Mouse (Mus musculus) CH12.LX (cell line): ENCODE results near the gene Plxna2. TPM values are rescaled to one million over a fixed set of nuclear protein-coding genes. Genes with fewer than 3 reads are reported as not detected.

Source experiments
- DNase-seq: peaks from one replicate; pipeline ENCODE4 v3.0.0-alpha.2; 2013; ENCODE audit errors: extremely low read depth
- H3K27ac ChIP-seq: 2 replicates; pipeline ENCODE4 v1.5.1; 2012; ENCODE audit warnings: low read depth, mild to moderate bottlenecking, control low read depth, moderate library complexity; ENCODE audit not compliant: insufficient read depth
- H3K27me3 ChIP-seq: replicated peaks from 2 replicates; pipeline ENCODE3; 2012; ENCODE audit warnings: inconsistent platforms
- H3K36me3 ChIP-seq, 2 experiments: replicated peaks in 1 of 2; 2 replicates each; pipeline versions ENCODE3 to v1.6.1; 2012; ENCODE audit warnings: inconsistent platforms in 1 of 2, low read length in 1 of 2, mild to moderate bottlenecking in 1 of 2, mixed read lengths in 1 of 2, moderate library complexity in 1 of 2; ENCODE audit not compliant: control insufficient read depth in 1 of 2, insufficient read depth in 1 of 2
- H3K4me1 ChIP-seq, 2 experiments: 2 replicates each; pipeline ENCODE4 v1.6.1; 2012; ENCODE audit warnings: inconsistent platforms in 1 of 2, moderate library complexity in 1 of 2; ENCODE audit not compliant: insufficient read depth in 2 of 2, control insufficient read depth in 1 of 2
- H3K4me2 ChIP-seq: 2 replicates; pipeline ENCODE4 v1.6.1; 2012; ENCODE audit warnings: low read depth, mild to moderate bottlenecking, control low read depth; ENCODE audit not compliant: poor library complexity, insufficient read depth, severe bottlenecking
- H3K4me3 ChIP-seq, 3 experiments: fragments of 150-350 bp in 1 of 3; sonication (generic) in 1 of 3; replicated peaks in 1 of 3; 2 replicates each; pipeline versions ENCODE3 to v1.5.1; 2011 to 2012; ENCODE audit warnings: low read depth in 2 of 3, low read length in 2 of 3, mild to moderate bottlenecking in 2 of 3, moderate library complexity in 2 of 3, control low read depth in 1 of 3, improper control_type of control experiment in 1 of 3, inconsistent platforms in 1 of 3, mixed read lengths in 1 of 3; ENCODE audit not compliant: poor library complexity in 1 of 3
- H3K79me2 ChIP-seq: replicated peaks from 2 replicates; pipeline ENCODE4 v1.6.1; 2012; ENCODE audit warnings: mild to moderate bottlenecking, moderate library complexity; ENCODE audit not compliant: control insufficient read depth, poor library complexity, insufficient read depth, severe bottlenecking; ENCODE audit errors: extremely low read depth
- H3K9ac ChIP-seq: 2 replicates; pipeline ENCODE4 v1.6.1; 2012; ENCODE audit warnings: low read depth, mild to moderate bottlenecking, control low read depth, moderate library complexity; ENCODE audit not compliant: insufficient read depth
- H3K9me3 ChIP-seq: replicated peaks from 2 replicates; pipeline ENCODE3; 2012; ENCODE audit warnings: low read length, inconsistent platforms, mixed read lengths
- BHLHE40 ChIP-seq: IDR thresholded peaks from 2 replicates; pipeline ENCODE4 v1.6.1; 2011; ENCODE audit warnings: mild to moderate bottlenecking, low read depth, low read length, improper control_type of control experiment
- CHD1 ChIP-seq: IDR thresholded peaks from 2 replicates; pipeline ENCODE4 v1.6.1; 2012; ENCODE audit warnings: low read depth, low read length, improper control_type of control experiment, inconsistent platforms
- CHD2 ChIP-seq: IDR thresholded peaks from 2 replicates; pipeline ENCODE4 v1.6.1; 2011; ENCODE audit warnings: low read length, improper control_type of control experiment
- CTCF ChIP-seq, 2 experiments: IDR thresholded peaks in 1 of 2; conservative IDR thresholded peaks in 1 of 2; 2 replicates each; pipeline ENCODE4 v1.5.1; 2011 to 2012; ENCODE audit warnings: low read depth in 2 of 2, low read length in 2 of 2, improper control_type of control experiment in 1 of 2, inconsistent platforms in 1 of 2, mild to moderate bottlenecking in 1 of 2, moderate library complexity in 1 of 2
- E2F4 ChIP-seq: IDR thresholded peaks from 2 replicates; pipeline ENCODE4 v1.6.1; 2011; ENCODE audit warnings: low read depth, low read length, improper control_type of control experiment; ENCODE audit not compliant: insufficient replicate concordance
- EP300 ChIP-seq: IDR thresholded peaks from 2 replicates; pipeline ENCODE4 v1.6.1; 2011; ENCODE audit warnings: low read length, improper control_type of control experiment
- ETS1 ChIP-seq: conservative IDR thresholded peaks from 2 replicates; pipeline ENCODE4 v1.6.1; 2012; ENCODE audit warnings: low read depth, mild to moderate bottlenecking, inconsistent platforms, low read length, improper control_type of control experiment, moderate library complexity
- GABPA ChIP-seq: IDR thresholded peaks from 2 replicates; pipeline ENCODE4 v1.6.1; 2012; ENCODE audit warnings: low read depth, low read length, improper control_type of control experiment, inconsistent platforms; ENCODE audit not compliant: insufficient replicate concordance
- HCFC1 ChIP-seq: IDR thresholded peaks from 2 replicates; pipeline ENCODE4 v1.6.1; 2012; ENCODE audit warnings: low read depth, mild to moderate bottlenecking, inconsistent platforms, low read length, improper control_type of control experiment
- IRF4 ChIP-seq: IDR thresholded peaks from 2 replicates; pipeline ENCODE4 v1.6.1; 2014; ENCODE audit warnings: low read depth, mild to moderate bottlenecking, inconsistent platforms, low read length, improper control_type of control experiment
- KAT2A ChIP-seq: IDR thresholded peaks from 2 replicates; pipeline ENCODE4 v1.6.1; 2012; ENCODE audit warnings: low read length, improper control_type of control experiment, inconsistent platforms; ENCODE audit not compliant: insufficient replicate concordance
- MAFK ChIP-seq: IDR thresholded peaks from 2 replicates; pipeline ENCODE4 v1.6.1; 2011; ENCODE audit warnings: low read length, improper control_type of control experiment; ENCODE audit not compliant: insufficient replicate concordance
- MAX ChIP-seq: IDR thresholded peaks from 2 replicates; pipeline ENCODE4 v1.6.1; 2011; ENCODE audit warnings: low read length, improper control_type of control experiment
- MAZ ChIP-seq: IDR thresholded peaks from 2 replicates; pipeline ENCODE4 v1.6.1; 2012; ENCODE audit warnings: low read depth, mild to moderate bottlenecking, inconsistent platforms, low read length, improper control_type of control experiment, moderate library complexity
- MEF2A ChIP-seq: IDR thresholded peaks from 2 replicates; pipeline ENCODE4 v1.6.1; 2014; ENCODE audit warnings: low read depth, mild to moderate bottlenecking, inconsistent platforms, low read length, improper control_type of control experiment, borderline replicate concordance
- MYC ChIP-seq: IDR thresholded peaks from 2 replicates; pipeline ENCODE4 v1.6.1; 2011; ENCODE audit warnings: low read depth, mild to moderate bottlenecking, improper control_type of control experiment, low read length
- POLR2A ChIP-seq: IDR thresholded peaks from 2 replicates; pipeline ENCODE4 v1.6.1; 2011; ENCODE audit warnings: low read depth, mild to moderate bottlenecking, improper control_type of control experiment, low read length
- POLR2AphosphoS2 ChIP-seq: IDR thresholded peaks from 2 replicates; pipeline ENCODE4 v1.6.1; 2011; ENCODE audit warnings: low read depth, low read length, improper control_type of control experiment
- RAD21 ChIP-seq: IDR thresholded peaks from 2 replicates; pipeline ENCODE4 v1.6.1; 2011; ENCODE audit warnings: low read depth, mild to moderate bottlenecking, low read length, improper control_type of control experiment, moderate library complexity
- RCOR1 ChIP-seq: conservative IDR thresholded peaks from 2 replicates; pipeline ENCODE4 v1.6.1; 2012; ENCODE audit warnings: low read depth, mild to moderate bottlenecking, inconsistent platforms, low read length, improper control_type of control experiment
- SMC3 ChIP-seq: IDR thresholded peaks from 2 replicates; pipeline ENCODE4 v1.6.1; 2011; ENCODE audit warnings: low read depth, low read length, improper control_type of control experiment
- TBP ChIP-seq: conservative IDR thresholded peaks from 2 replicates; pipeline ENCODE4 v1.6.1; 2011; ENCODE audit warnings: low read depth, low read length, improper control_type of control experiment
- TCF12 ChIP-seq: IDR thresholded peaks from 2 replicates; pipeline ENCODE4 v1.6.1; 2014; ENCODE audit warnings: low read depth, mild to moderate bottlenecking, inconsistent platforms, low read length, improper control_type of control experiment
- USF1 ChIP-seq: IDR thresholded peaks from 2 replicates; pipeline ENCODE4 v1.6.1; 2014; ENCODE audit warnings: low read depth, mild to moderate bottlenecking, inconsistent platforms, low read length, improper control_type of control experiment
- USF2 ChIP-seq: conservative IDR thresholded peaks from 2 replicates; pipeline ENCODE4 v1.6.1; 2011; ENCODE audit warnings: low read depth, low read length, improper control_type of control experiment
- ZKSCAN1 ChIP-seq: IDR thresholded peaks from 2 replicates; pipeline ENCODE4 v1.6.1; 2012; ENCODE audit warnings: low read depth, inconsistent platforms, low read length, improper control_type of control experiment, borderline replicate concordance
- dilution Hi-C: fragments of 300-500 bp; cut with MboI; formaldehyde crosslinking; loops from 2 replicates; pipeline ENCODE4 v1.14.3; 2020; ENCODE audit warnings: low sequenced_read_pairs; ENCODE audit not compliant: extremely low pct_unique_long_range_greater_than_20kb, extremely low pct_ligation_motif_present
- in situ Hi-C: fragments of 300-500 bp; cut with MboI; formaldehyde crosslinking; loops from 3 replicates; pipeline ENCODE4 v1.14.3; 2019; ENCODE audit warnings: low sequenced_read_pairs, low pct_ligation_motif_present, low pct_unique_long_range_greater_than_20kb, mixed read lengths
- polyA plus RNA-seq: library from polyadenylated mRNA; unstranded; fragments of >175 nt; gene quantifications from 2 replicates; pipeline ENCODE4 v1.2.1, GENCODE M21; 2012; ENCODE audit warnings: low read depth; ENCODE audit not compliant: insufficient read length
- total RNA-seq, 2 experiments: library from RNA; depleted of rRNA; stranded (reverse); fragments of 300-350 nt in 1 of 2; fragments of >200 nt in 1 of 2; gene quantifications; 2 replicates each; pipeline ENCODE4 v1.2.3; 2012 to 2014

Plxna2 gene
- total and polyA plus RNA-seq, 3 experiments = 0.04 to 0.05 (median 0.04) TPM

GRCm38 (mm10) chr1:194780794-194781390 is 162.9 kb downstream of the Plxna2 start:
- in situ Hi-C loops (no loop called here), dilution Hi-C loops (no loop called here)
- no peak for DNase-seq

GRCm38 (mm10) chr1:194781556-194781955 is 163.5 kb downstream of the Plxna2 start:
- Histone ChIP-seq H3K4me2 (no peak overlapping the region), H3K9ac (no peak overlapping the region), H3K36me3 (no peaks in the 10 kb centered on the region), H3K79me2 (no peaks in the 10 kb centered on the region), H3K27ac (no peak overlapping the region), H3K9me3 (no peaks in the 10 kb centered on the region), H3K27me3 (no peaks in the 10 kb centered on the region), H3K4me1 (peaks cover 6 to 41% of the 10 kb centered on the region in 2 experiments), H3K4me3 (no peak overlapping the region)
- dilution Hi-C loops (no loop called here), in situ Hi-C loops (no loop called here)
- no peak for DNase-seq
- TF ChIP-seq CHD2 (no peak), KAT2A (no peak), BHLHE40 (no peak), CHD1 (no peak), USF2 (no peak), SMC3 (no peak), MEF2A (no peak)

More at GRCm38 (mm10) chr1:194780794-194781390, 162.9 kb downstream of the Plxna2 start:
- Histone ChIP-seq H3K27ac (no peak overlapping the region), H3K27me3 (no peaks in the 10 kb centered on the region), H3K4me3 (no peak overlapping the region), H3K4me2 (no peak overlapping the region), H3K36me3 (no peaks in the 10 kb centered on the region), H3K79me2 (no peaks in the 10 kb centered on the region), H3K9me3 (no peaks in the 10 kb centered on the region), H3K9ac (no peak overlapping the region), H3K4me1 (peaks cover 7 to 47% of the 10 kb centered on the region in 2 experiments)
- TF ChIP-seq KAT2A (no peak), MYC (no peak), POLR2AphosphoS2 (no peak), RAD21 (no peak), MAFK (no peak), E2F4 (no peak), POLR2A (no peak), IRF4 (no peak), HCFC1 (no peak), SMC3 (no peak), CHD2 (no peak), MEF2A (no peak)

GRCm38 (mm10) chr1:194782325-194782724 is 164.3 kb downstream of the Plxna2 start:
- in situ Hi-C loops (no loop called here), dilution Hi-C loops (no loop called here)
- Histone ChIP-seq H3K4me2 (no peak overlapping the region), H3K4me1 (peaks cover 6 to 33% of the 10 kb centered on the region in 2 experiments), H3K36me3 (no peaks in the 10 kb centered on the region), H3K9ac (no peak overlapping the region), H3K9me3 (no peaks in the 10 kb centered on the region), H3K27me3 (no peaks in the 10 kb centered on the region), H3K79me2 (no peaks in the 10 kb centered on the region), H3K4me3 (no peak overlapping the region), H3K27ac (no peak overlapping the region)
- DNase-seq = no peak
- no peak for TF ChIP-seq TCF12
- no peak for TF ChIP-seq RCOR1
- no peak for TF ChIP-seq TBP
- no peak for TF ChIP-seq E2F4
- no peak for TF ChIP-seq MAZ
- TF ChIP-seq MEF2A = no peak
- TF ChIP-seq USF1 = no peak
- no peak for TF ChIP-seq MAX
- TF ChIP-seq ZKSCAN1 = no peak
- no peak for TF ChIP-seq USF2
- TF ChIP-seq CTCF (conservative IDR thresholded peaks at IDR 0.05 in 1 of 2, IDR thresholded peaks at IDR 0.05 in 1 of 2; ENCODE audit: low read depth in 2 of 2, low read length in 2 of 2) = no peak
- TF ChIP-seq ETS1 = no peak
- TF ChIP-seq EP300 = no peak
- TF ChIP-seq GABPA = no peak
- TF ChIP-seq POLR2A = no peak
- TF ChIP-seq POLR2AphosphoS2 = no peak
